Mouse (Mus musculus) layer of hippocampus, postnatal 10 days (tissue): ENCODE results near the gene Ccdc96. TPM values are rescaled to one million over a fixed set of nuclear protein-coding genes. Genes with fewer than 3 reads are reported as not detected.

Experiments used
- DNase-seq, 2 experiments: peaks; one replicate each; pipeline ENCODE4 v3.0.0; 2021; ENCODE audit warnings: low spot score in 2 of 2
- long read RNA-seq: library from polyadenylated mRNA; stranded (forward); transcript quantifications from one replicate; pipeline ENCODE4 v2.0.0, GENCODE M21; 2023
- total RNA-seq, 2 experiments: library from RNA; stranded (reverse); gene quantifications; 2 replicates each; pipeline ENCODE4 v1.2.3; 2021

Ccdc96 gene
- total RNA-seq = 1 to 10 TPM; 2.1 to 2.3 TPM
- long read RNA-seq, partial matches to known transcripts = 0 of 2 reads
- long read RNA-seq, other reads (novel, unspliced or antisense) = 0 of 2 reads

GRCm38 (mm10) chr5:36484171-36484990 lies at the start of gene Ccdc96, which contains the start of gene Tada2b:
Gene Ccdc96 (plus strand): TSS chr5:36484588.
Gene Tada2b (minus strand): TSS chr5:36484285.
- peak; percentile 95 to 97 for DNase-seq

- DNase-seq = no peak
Observed at GRCm38 (mm10) chr5:36436858-36437257, 47.5 kb upstream of the Ccdc96 start.

- no peak for DNase-seq
Observed at GRCm38 (mm10) chr5:36440741-36441140, 43.6 kb upstream of the Ccdc96 start.

- DNase-seq = no peak
Observed at GRCm38 (mm10) chr5:36444611-36445010, 39.8 kb upstream of the Ccdc96 start.

GRCm38 (mm10) chr5:36445028-36445427 lies 39.4 kb upstream of the Ccdc96 start:
- peak in 1 of 2 experiments; percentile 43 for DNase-seq

- no peak for DNase-seq
Observed at GRCm38 (mm10) chr5:36446166-36446890, 38.1 kb upstream of the Ccdc96 start.

- no peak for DNase-seq
Observed at GRCm38 (mm10) chr5:36447872-36448271, 36.5 kb upstream of the Ccdc96 start.

GRCm38 (mm10) chr5:36449710-36450358 lies 34.6 kb upstream of the Ccdc96 start:
- DNase-seq = no peak

GRCm38 (mm10) chr5:36451119-36451518 lies 33.3 kb upstream of the Ccdc96 start:
- DNase-seq = no peak

GRCm38 (mm10) chr5:36451872-36452389 lies 32.5 kb upstream of the Ccdc96 start:
- DNase-seq = no peak

- DNase-seq = no peak
Observed at GRCm38 (mm10) chr5:36452821-36453220, 31.6 kb upstream of the Ccdc96 start.

- DNase-seq = no peak
Observed at GRCm38 (mm10) chr5:36457706-36458105, 26.7 kb upstream of the Ccdc96 start.

GRCm38 (mm10) chr5:36458926-36459325 lies 25.5 kb upstream of the Ccdc96 start:
- peak in 1 of 2 experiments; percentile 44 for DNase-seq

- DNase-seq = no peak
Observed at GRCm38 (mm10) chr5:36460712-36461111, 23.7 kb upstream of the Ccdc96 start.

GRCm38 (mm10) chr5:36461231-36461630 lies 23.2 kb upstream of the Ccdc96 start:
- DNase-seq = no peak

- DNase-seq = peak; percentile 82 to 85
Observed at GRCm38 (mm10) chr5:36462810-36463209, 21.6 kb upstream of the Ccdc96 start.

GRCm38 (mm10) chr5:36463391-36463790 lies 21.0 kb upstream of the Ccdc96 start:
- no peak for DNase-seq

- DNase-seq = peak; percentile 95 to 97
Observed at GRCm38 (mm10) chr5:36464709-36465661, 19.4 kb upstream of the Ccdc96 start, which contains the start of gene Grpel1. Gene Grpel1 (plus strand): TSS chr5:36464998.

GRCm38 (mm10) chr5:36465889-36466288 lies 18.5 kb upstream of the Ccdc96 start:
- no peak for DNase-seq

- no peak for DNase-seq
Observed at GRCm38 (mm10) chr5:36471206-36471605, 13.2 kb upstream of the Ccdc96 start.
